Mouse (Mus musculus): ENCODE measurements around the gene Kcnj6. TPM values are rescaled to one million over a fixed set of nuclear protein-coding genes. Genes with fewer than 3 reads are reported as not detected.

Gene Kcnj6
- polyA plus RNA-seq, 1 experiment, result not detected

GRCm38 (mm10) chr16:94972080-94972855 lies 25.2 kb downstream of the Kcnj6 start:
- Histone ChIP-seq H3K4me3 (no peak overlapping the region), H3ac (ENCODE audit: control insufficient read depth, insufficient read length) (no peak overlapping the region), H3K4me2 (ENCODE audit: low read depth) (no peak overlapping the region), H3K79me2 (ENCODE audit: control insufficient read depth, insufficient read depth) (no peaks in the 10 kb centered on the region), H3K27me3 (ENCODE audit: control insufficient read depth, insufficient read depth, insufficient read length) (peaks cover 4% of the 10 kb centered on the region), H3K36me3 (ENCODE audit: control insufficient read depth, insufficient read depth) (no peaks in the 10 kb centered on the region)
- no peak for TF ChIP-seq POLR2A (IDR thresholded peaks at IDR 0.05; ENCODE audit: insufficient read length, low read depth)
- TF ChIP-seq MYOG (IDR thresholded peaks at IDR 0.05; ENCODE audit: control insufficient read depth in 1 of 3, insufficient read depth in 1 of 3, insufficient read length in 2 of 3, low read depth in 2 of 3), result no peak
- peak; percentile 91 for TF ChIP-seq REST (IDR thresholded peaks at IDR 0.05; ENCODE audit: insufficient read depth, insufficient read length)
- TF ChIP-seq USF1 (IDR thresholded peaks at IDR 0.05; ENCODE audit: low read depth), result no peak
- TF ChIP-seq SRF (IDR thresholded peaks at IDR 0.05; ENCODE audit: control insufficient read depth, insufficient read length, low read depth), result no peak
- TF ChIP-seq MYOD1 (IDR thresholded peaks at IDR 0.05; ENCODE audit: control insufficient read depth in 1 of 3, insufficient read length in 2 of 3, low read depth in 2 of 3), result no peak
- peak; percentile 33 for TF ChIP-seq MAX (IDR thresholded peaks at IDR 0.05; ENCODE audit: low read depth)
- no peak for TF ChIP-seq CEBPB (IDR thresholded peaks at IDR 0.05; ENCODE audit: insufficient read depth, poor library complexity, severe bottlenecking)
- TF ChIP-seq TCF12 (IDR thresholded peaks at IDR 0.05; ENCODE audit: insufficient read depth, poor library complexity, severe bottlenecking), result no peak
- no peak for TF ChIP-seq E2F4 (IDR thresholded peaks at IDR 0.05; ENCODE audit: insufficient read depth)

- H3K79me2 ChIP-seq (ENCODE audit: control insufficient read depth, insufficient read depth), result no peaks in the 10 kb centered on the region
- peaks cover 7% of the 10 kb centered on the region for H3K27me3 ChIP-seq (ENCODE audit: control insufficient read depth, insufficient read depth, insufficient read length)
- no peaks in the 10 kb centered on the region for H3K36me3 ChIP-seq (ENCODE audit: control insufficient read depth, insufficient read depth)
- H3ac ChIP-seq (ENCODE audit: control insufficient read depth, insufficient read length), result no peak overlapping the region
- peak overlapping the region; percentile 12 for H3K4me2 ChIP-seq (ENCODE audit: low read depth)
- H3K4me3 ChIP-seq, result no peak overlapping the region
- TF ChIP-seq CEBPB (IDR thresholded peaks at IDR 0.05; ENCODE audit: insufficient read depth, poor library complexity, severe bottlenecking) (no peak), TCF12 (IDR thresholded peaks at IDR 0.05; ENCODE audit: insufficient read depth, poor library complexity, severe bottlenecking) (no peak), MYOG (IDR thresholded peaks at IDR 0.05; ENCODE audit: control insufficient read depth in 1 of 3, insufficient read depth in 1 of 3, insufficient read length in 2 of 3, low read depth in 2 of 3) (no peak), TCF3 (IDR thresholded peaks at IDR 0.05; ENCODE audit: insufficient read length, low read depth) (no peak), MYOD1 (IDR thresholded peaks at IDR 0.05; ENCODE audit: control insufficient read depth in 1 of 3, insufficient read length in 2 of 3, low read depth in 2 of 3) (no peak), MAX (IDR thresholded peaks at IDR 0.05; ENCODE audit: low read depth) (no peak), POLR2AphosphoS2 (IDR thresholded peaks at IDR 0.05; ENCODE audit: insufficient read length, low read depth) (no peak), USF1 (IDR thresholded peaks at IDR 0.05; ENCODE audit: low read depth) (no peak), E2F4 (IDR thresholded peaks at IDR 0.05; ENCODE audit: insufficient read depth) (no peak), POLR2A (IDR thresholded peaks at IDR 0.05; ENCODE audit: insufficient read length, low read depth) (no peak), SRF (IDR thresholded peaks at IDR 0.05; ENCODE audit: control insufficient read depth, insufficient read length, low read depth) (no peak), REST (IDR thresholded peaks at IDR 0.05; ENCODE audit: insufficient read depth, insufficient read length) (no peak)
Measured at GRCm38 (mm10) chr16:94968941-94969340, 28.6 kb downstream of the Kcnj6 start.

- H3K4me2 ChIP-seq (ENCODE audit: low read depth), result no peak overlapping the region
- peaks cover 4% of the 10 kb centered on the region for H3K27me3 ChIP-seq (ENCODE audit: control insufficient read depth, insufficient read depth, insufficient read length)
- H3K4me3 ChIP-seq, result no peak overlapping the region
- TF ChIP-seq USF1 (IDR thresholded peaks at IDR 0.05; ENCODE audit: low read depth) (no peak), POLR2AphosphoS2 (IDR thresholded peaks at IDR 0.05; ENCODE audit: insufficient read length, low read depth) (no peak), SRF (IDR thresholded peaks at IDR 0.05; ENCODE audit: control insufficient read depth, insufficient read length, low read depth) (no peak), TCF12 (IDR thresholded peaks at IDR 0.05; ENCODE audit: insufficient read depth, poor library complexity, severe bottlenecking) (no peak)
- H3ac ChIP-seq (ENCODE audit: control insufficient read depth, insufficient read length), result no peak overlapping the region
- H3K79me2 ChIP-seq (ENCODE audit: control insufficient read depth, insufficient read depth), result no peaks in the 10 kb centered on the region
- H3K36me3 ChIP-seq (ENCODE audit: control insufficient read depth, insufficient read depth), result no peaks in the 10 kb centered on the region
Measured at GRCm38 (mm10) chr16:94968472-94968871, 29.0 kb downstream of the Kcnj6 start.

GRCm38 (mm10) chr16:94957156-94957828 lies 40.2 kb downstream of the Kcnj6 start:
- Histone ChIP-seq H3K36me3 (ENCODE audit: control insufficient read depth, insufficient read depth) (no peaks in the 10 kb centered on the region), H3ac (ENCODE audit: control insufficient read depth, insufficient read length) (no peak overlapping the region), H3K4me3 (no peak overlapping the region), H3K27me3 (ENCODE audit: control insufficient read depth, insufficient read depth, insufficient read length) (no peaks in the 10 kb centered on the region), H3K79me2 (ENCODE audit: control insufficient read depth, insufficient read depth) (no peaks in the 10 kb centered on the region), H3K4me2 (ENCODE audit: low read depth) (no peak overlapping the region)
- TF ChIP-seq E2F4 (IDR thresholded peaks at IDR 0.05; ENCODE audit: insufficient read depth) (no peak), MYOD1 (IDR thresholded peaks at IDR 0.05; ENCODE audit: control insufficient read depth in 1 of 3, insufficient read length in 2 of 3, low read depth in 2 of 3) (no peak), CEBPB (IDR thresholded peaks at IDR 0.05; ENCODE audit: insufficient read depth, poor library complexity, severe bottlenecking) (no peak), POLR2A (IDR thresholded peaks at IDR 0.05; ENCODE audit: insufficient read length, low read depth) (no peak), USF1 (IDR thresholded peaks at IDR 0.05; ENCODE audit: low read depth) (no peak), SRF (IDR thresholded peaks at IDR 0.05; ENCODE audit: control insufficient read depth, insufficient read length, low read depth) (no peak), MAX (IDR thresholded peaks at IDR 0.05; ENCODE audit: low read depth) (no peak), TCF12 (IDR thresholded peaks at IDR 0.05; ENCODE audit: insufficient read depth, poor library complexity, severe bottlenecking) (no peak), REST (IDR thresholded peaks at IDR 0.05; ENCODE audit: insufficient read depth, insufficient read length) (no peak), POLR2AphosphoS2 (IDR thresholded peaks at IDR 0.05; ENCODE audit: insufficient read length, low read depth) (no peak), TCF3 (IDR thresholded peaks at IDR 0.05; ENCODE audit: insufficient read length, low read depth) (no peak), MYOG (IDR thresholded peaks at IDR 0.05; ENCODE audit: control insufficient read depth in 1 of 3, insufficient read depth in 1 of 3, insufficient read length in 2 of 3, low read depth in 2 of 3) (no peak)

Data from myocyte (in vitro differentiated cells).